Mouse (Mus musculus) neutrophil, adult 59 days (primary cell): ENCODE results near the gene Myod1. TPM values are rescaled to one million over a fixed set of nuclear protein-coding genes. Genes with fewer than 3 reads are reported as not detected.

ENCODE experiments used
- total RNA-seq, 2 experiments: library from RNA; stranded (reverse); gene quantifications; 1 replicate in 1 of 2; 2 replicates in 1 of 2; pipeline ENCODE4 v1.2.4; 2023

The Myod1 gene
- total RNA-seq, result not detected

DNA sequence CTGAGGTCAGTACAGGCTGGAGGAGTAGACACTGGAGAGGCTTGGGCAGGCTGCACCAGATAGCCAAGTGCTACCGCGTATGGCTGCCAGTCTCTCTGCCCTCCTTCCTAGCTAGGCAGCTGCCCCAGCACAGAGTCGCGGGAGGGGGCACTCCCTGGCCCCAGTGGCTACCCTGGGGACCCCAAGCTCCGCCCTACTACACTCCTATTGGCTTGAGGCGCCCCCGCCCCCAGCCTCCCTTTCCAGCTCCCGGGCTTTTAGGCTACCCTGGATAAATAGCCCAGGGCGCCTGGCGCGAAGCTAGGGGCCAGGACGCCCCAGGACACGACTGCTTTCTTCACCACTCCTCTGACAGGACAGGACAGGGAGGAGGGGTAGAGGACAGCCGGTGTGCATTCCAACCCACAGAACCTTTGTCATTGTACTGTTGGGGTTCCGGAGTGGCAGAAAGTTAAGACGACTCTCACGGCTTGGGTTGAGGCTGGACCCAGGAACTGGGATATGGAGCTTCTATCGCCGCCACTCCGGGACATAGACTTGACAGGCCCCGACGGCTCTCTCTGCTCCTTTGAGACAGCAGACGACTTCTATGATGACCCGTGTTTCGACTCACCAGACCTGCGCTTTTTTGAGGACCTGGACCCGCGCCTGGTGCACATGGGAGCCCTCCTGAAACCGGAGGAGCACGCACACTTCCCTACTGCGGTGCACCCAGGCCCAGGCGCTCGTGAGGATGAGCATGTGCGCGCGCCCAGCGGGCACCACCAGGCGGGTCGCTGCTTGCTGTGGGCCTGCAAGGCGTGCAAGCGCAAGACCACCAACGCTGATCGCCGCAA lies at the start of gene Myod1:
Gene Myod1 (plus strand): TSS at position 303 of the 836 bp plus-strand sequence.

DNA sequence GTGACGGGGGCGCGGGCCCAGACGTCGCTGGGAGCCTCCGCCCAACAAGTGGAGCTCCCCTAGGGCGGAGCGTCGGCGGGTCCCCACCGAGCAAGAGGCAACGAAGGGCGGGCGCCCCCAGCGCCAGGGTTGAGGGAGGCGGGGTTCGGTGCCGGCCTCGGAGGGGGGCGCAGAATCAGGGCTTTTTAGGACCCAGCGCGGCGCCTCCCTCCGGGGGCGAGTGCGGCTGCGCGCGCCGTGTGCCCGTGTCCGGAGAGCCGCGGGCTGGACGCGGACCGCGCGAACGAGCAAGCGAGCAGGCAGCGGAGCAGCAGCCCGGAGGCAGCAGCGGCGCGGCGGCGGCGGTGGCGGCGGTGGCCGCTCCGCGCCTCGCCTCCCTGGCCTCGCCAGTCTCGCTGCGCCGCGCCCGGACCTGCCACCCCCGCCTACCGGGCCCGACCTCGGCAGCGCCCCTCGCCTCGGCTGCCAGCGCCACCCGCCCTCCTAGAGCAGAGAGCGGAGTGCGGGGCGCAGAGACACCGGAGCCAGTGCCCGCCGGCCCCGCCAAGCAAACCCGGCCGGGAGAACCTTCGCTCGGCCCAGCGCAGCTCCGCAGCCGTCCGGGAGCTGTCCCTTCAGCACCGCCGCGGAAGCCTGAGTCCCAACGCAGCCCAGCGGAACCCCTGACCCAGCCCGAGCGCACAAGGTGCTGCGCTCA lies 20.1 kb downstream of the Myod1 start, which contains the start of gene Kcnc1:
Gene Kcnc1 (plus strand): TSS at position 267 of the 697 bp plus-strand sequence.

Other genes starting within 250 kb of the Myod1 start
- under 1 TPM; 0.26 to 0.67 TPM for gene Abcc8, start 196.4 kb upstream of the Myod1 start, total RNA-seq
- under 1 TPM in 1 of 2 experiments, not detected in 1; 0.31 TPM for gene Ush1c, start 138.0 kb upstream of the Myod1 start, total RNA-seq
- gene Otog, start 135.5 kb upstream of the Myod1 start, total RNA-seq, result 1 to 10 TPM in 1 of 2 experiments, under 1 TPM in 1; 0.80 to 1.2 TPM
- under 1 TPM in 1 of 2 experiments, not detected in 1; 0.07 TPM for gene Kcnc1, start 20.0 kb downstream of the Myod1 start, total RNA-seq